Mouse (Mus musculus) hindbrain, embryonic 12.5 days (tissue): ENCODE data around the gene Ublcp1. TPM values are rescaled to one million over a fixed set of nuclear protein-coding genes. Genes with fewer than 3 reads are reported as not detected.

Experiments used
- ATAC-seq: fragments of 200-750 bp; cut with Nextera tagmentation; 2 replicates; pipeline ENCODE4 v1.8.0; 2017; ENCODE audit warnings: moderate TSS enrichment; ENCODE audit not compliant: low FRiP score
- H3K27ac ChIP-seq: fragments of 300-500 bp; sonication (generic); 2 replicates; pipeline ENCODE4 v1.5.1; 2016; ENCODE audit warnings: mild to moderate bottlenecking
- H3K27me3 ChIP-seq: fragments of 300-500 bp; sonication (generic); 2 replicates; pipeline ENCODE4 v1.6.1; 2016; ENCODE audit warnings: mild to moderate bottlenecking
- H3K36me3 ChIP-seq: fragments of 300-500 bp; sonication (generic); 2 replicates; pipeline ENCODE4 v1.6.1; 2016; ENCODE audit warnings: mild to moderate bottlenecking
- H3K4me1 ChIP-seq: fragments of 300-500 bp; sonication (generic); 2 replicates; pipeline ENCODE4 v1.6.1; 2016
- H3K4me2 ChIP-seq: fragments of 300-500 bp; sonication (generic); replicated peaks from 2 replicates; pipeline ENCODE4 v1.6.1; 2016; ENCODE audit warnings: mild to moderate bottlenecking
- H3K4me3 ChIP-seq: fragments of 300-500 bp; sonication (generic); 2 replicates; pipeline ENCODE4 v1.5.1; 2016; ENCODE audit warnings: mild to moderate bottlenecking
- H3K9ac ChIP-seq: fragments of 300-500 bp; sonication (generic); 2 replicates; pipeline ENCODE4 v1.6.1; 2016; ENCODE audit warnings: mild to moderate bottlenecking, moderate library complexity
- H3K9me3 ChIP-seq: fragments of 300-500 bp; sonication (generic); replicated peaks from 2 replicates; pipeline ENCODE4 v1.6.1; 2016; ENCODE audit warnings: mild to moderate bottlenecking
- WGBS: fragments of 180-500 bp; shearing (Covaris S2); methylation state at CpG from one replicate; pipeline ENCODE4 v1.1.7; 2016; 5-methylcytosine and 5-hydroxymethylcytosine counted together
- polyA plus RNA-seq: library from polyadenylated mRNA; unstranded; fragments of >200 nt; fragmentation: Nextera tagmentation; extraction: Ambion mirVana; gene quantifications from 2 replicates; pipeline ENCODE4 v1.2.1, GENCODE M21; 2016

The Ublcp1 gene
- polyA plus RNA-seq, 1 experiment from 2014 or later = 65.3 TPM

DNA sequence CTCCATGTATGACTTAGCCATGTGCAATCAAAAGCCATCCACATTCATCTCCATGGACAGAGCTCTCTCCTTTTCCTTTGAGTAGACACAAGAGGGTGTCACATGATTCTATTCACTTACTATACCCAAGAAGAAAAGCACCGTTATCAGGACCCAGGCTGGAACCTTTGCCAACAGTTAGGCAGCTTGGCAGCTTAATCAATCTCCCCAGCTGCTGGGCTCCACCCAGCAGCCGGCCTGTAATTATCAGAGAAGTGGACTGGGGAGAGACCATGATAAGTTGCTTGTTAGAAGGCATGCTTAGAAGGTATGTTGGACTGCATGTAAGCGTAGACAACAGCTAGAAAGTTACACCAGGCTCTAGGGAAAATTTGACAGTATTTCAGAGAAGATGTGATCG lies 38.6 kb upstream of the Ublcp1 start:
- Histone ChIP-seq H3K27me3 (no peaks in the 10 kb centered on the region), H3K4me2 (no peak overlapping the region), H3K36me3 (no peaks in the 10 kb centered on the region), H3K4me3 (no peak overlapping the region), H3K9me3 (no peaks in the 10 kb centered on the region), H3K4me1 (no peaks in the 10 kb centered on the region), H3K27ac (no peak overlapping the region), H3K9ac (no peak overlapping the region)
- 74% methylated on average over 4 of the region's 4 CpGs for WGBS
- ATAC-seq = no peak

- no peak for ATAC-seq
- 74% methylated on average over 3 of the region's 3 CpGs for WGBS
- H3K4me3 ChIP-seq = no peak overlapping the region
- no peak overlapping the region for H3K9ac ChIP-seq
- H3K9me3 ChIP-seq = no peaks in the 10 kb centered on the region
- no peaks in the 10 kb centered on the region for H3K36me3 ChIP-seq
- no peaks in the 10 kb centered on the region for H3K4me1 ChIP-seq
- no peak overlapping the region for H3K4me2 ChIP-seq
- H3K27ac ChIP-seq = no peak overlapping the region
- no peaks in the 10 kb centered on the region for H3K27me3 ChIP-seq
These were observed 34.5 kb upstream of the Ublcp1 start for GRCm38 (mm10) chr11:44504761-44505160.

DNA sequence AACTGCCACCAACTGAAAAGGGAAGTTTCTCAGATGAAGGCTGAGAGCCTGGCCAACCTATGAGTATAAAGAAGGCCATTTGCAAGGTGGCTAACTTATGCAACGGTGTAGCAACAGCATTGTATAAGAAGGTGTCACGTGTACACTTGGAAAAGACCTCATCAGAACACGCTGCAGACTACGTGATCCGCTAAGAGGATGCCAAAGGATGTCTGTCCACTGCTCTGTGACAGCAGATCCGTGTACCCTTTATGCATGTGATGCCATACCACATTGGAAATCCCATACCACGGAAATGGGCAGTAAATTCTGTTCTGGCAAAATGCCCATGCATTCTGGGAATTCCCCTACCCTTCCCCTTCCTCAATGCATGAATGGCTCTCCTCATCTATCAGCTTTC lies 33.8 kb upstream of the Ublcp1 start:
- Histone ChIP-seq H3K4me1 (no peaks in the 10 kb centered on the region), H3K27me3 (no peaks in the 10 kb centered on the region), H3K36me3 (no peaks in the 10 kb centered on the region), H3K27ac (no peak overlapping the region), H3K4me2 (no peak overlapping the region), H3K9ac (no peak overlapping the region), H3K4me3 (no peak overlapping the region), H3K9me3 (no peaks in the 10 kb centered on the region)
- ATAC-seq = no peak
- WGBS = 90% methylated on average over 7 of the region's 7 CpGs

GRCm38 (mm10) chr11:44502931-44503330 lies 32.6 kb upstream of the Ublcp1 start:
- H3K27me3 ChIP-seq = no peaks in the 10 kb centered on the region
- 50% methylated on average over 5 of the region's 5 CpGs for WGBS

DNA sequence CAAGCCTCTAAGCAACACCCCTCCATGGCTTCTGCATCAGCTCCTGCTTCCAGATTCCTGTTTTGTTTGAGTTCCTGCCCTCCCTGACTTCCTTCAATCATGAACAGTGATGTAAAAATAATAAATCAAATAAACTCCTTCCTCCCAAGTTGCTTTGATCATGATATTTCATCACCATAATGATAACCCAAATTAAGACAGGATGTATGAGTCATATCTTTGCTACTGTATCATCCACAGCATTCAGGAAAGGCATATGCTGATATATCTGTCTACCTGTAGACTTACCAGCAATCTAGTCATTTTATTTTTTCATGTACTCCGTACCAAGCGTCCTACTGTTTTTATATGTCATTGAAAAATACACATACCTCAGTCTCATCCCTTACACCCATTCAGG lies 31.2 kb upstream of the Ublcp1 start:
- Histone ChIP-seq H3K36me3 (no peaks in the 10 kb centered on the region), H3K9me3 (no peaks in the 10 kb centered on the region), H3K9ac (no peak overlapping the region), H3K4me1 (no peaks in the 10 kb centered on the region), H3K27me3 (no peaks in the 10 kb centered on the region), H3K27ac (no peak overlapping the region), H3K4me2 (no peak overlapping the region), H3K4me3 (no peak overlapping the region)
- 92% methylated on average over 2 of the region's 2 CpGs for WGBS
- ATAC-seq = no peak

More at GRCm38 (mm10) chr11:44502931-44503330, 32.6 kb upstream of the Ublcp1 start:
- H3K36me3 ChIP-seq = no peaks in the 10 kb centered on the region
- H3K9me3 ChIP-seq = no peaks in the 10 kb centered on the region
- H3K9ac ChIP-seq = no peak overlapping the region
- no peak overlapping the region for H3K4me2 ChIP-seq
- no peak overlapping the region for H3K4me3 ChIP-seq
- no peak for ATAC-seq
- H3K4me1 ChIP-seq = no peaks in the 10 kb centered on the region
- H3K27ac ChIP-seq = no peak overlapping the region

- WGBS = 81% methylated on average over 7 of the region's 7 CpGs
- H3K36me3 ChIP-seq = no peaks in the 10 kb centered on the region
- H3K4me2 ChIP-seq = no peak overlapping the region
- no peaks in the 10 kb centered on the region for H3K4me1 ChIP-seq
- no peaks in the 10 kb centered on the region for H3K27me3 ChIP-seq
- no peak overlapping the region for H3K27ac ChIP-seq
- H3K4me3 ChIP-seq = no peak overlapping the region
- ATAC-seq = no peak
- H3K9ac ChIP-seq = no peak overlapping the region
- no peaks in the 10 kb centered on the region for H3K9me3 ChIP-seq
These were observed 30.7 kb upstream of the Ublcp1 start for GRCm38 (mm10) chr11:44500966-44501365.

DNA sequence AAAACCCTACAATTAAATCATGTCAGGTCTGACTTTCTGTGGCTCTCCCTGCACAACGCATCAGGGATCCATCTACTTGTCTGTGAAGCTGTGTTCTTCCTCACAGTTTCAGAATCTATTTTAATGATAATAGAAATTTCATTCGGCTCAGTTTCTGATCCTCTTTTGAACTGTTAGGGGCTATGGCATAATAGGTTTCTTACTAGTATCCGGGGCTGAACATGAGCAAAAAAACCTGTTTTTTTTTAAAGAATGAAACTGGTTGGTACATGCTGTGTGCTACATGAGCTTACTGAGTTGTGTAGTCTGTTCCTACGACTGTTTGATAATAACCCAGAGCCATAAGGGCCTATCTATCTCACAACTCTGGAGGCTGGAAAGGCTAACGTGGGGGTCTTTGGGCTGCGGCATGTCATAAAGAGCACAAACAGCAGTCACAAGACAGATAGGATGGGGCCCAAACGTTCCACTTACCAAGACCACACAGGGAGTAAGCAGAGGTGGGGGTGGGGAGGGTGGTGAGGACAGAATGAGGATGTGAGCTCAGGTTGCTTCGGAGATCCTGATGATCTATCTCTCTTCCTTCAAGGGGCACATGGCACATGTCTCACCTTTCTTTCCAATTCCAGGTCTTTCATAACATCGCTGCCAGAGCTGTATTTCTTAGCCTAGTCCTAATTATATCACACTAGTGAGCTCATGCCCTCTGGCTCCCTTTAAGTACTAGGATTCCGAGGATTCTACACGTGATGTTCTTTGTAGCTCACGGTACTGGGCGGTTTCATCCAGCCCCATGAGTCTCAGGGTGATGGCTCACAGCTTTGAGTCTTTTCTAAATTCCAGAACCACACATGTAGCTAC lies 28.3 kb upstream of the Ublcp1 start:
- Histone ChIP-seq H3K4me3 (no peak overlapping the region), H3K27ac (no peak overlapping the region), H3K9me3 (no peaks in the 10 kb centered on the region), H3K9ac (no peak overlapping the region), H3K27me3 (no peaks in the 10 kb centered on the region), H3K4me1 (no peaks in the 10 kb centered on the region), H3K4me2 (no peak overlapping the region), H3K36me3 (no peaks in the 10 kb centered on the region)
- 74% methylated on average over 13 of the region's 13 CpGs for WGBS
- ATAC-seq = no peak

- Histone ChIP-seq H3K4me1 (no peaks in the 10 kb centered on the region), H3K27ac (no peak overlapping the region), H3K27me3 (no peaks in the 10 kb centered on the region), H3K9me3 (no peaks in the 10 kb centered on the region), H3K4me2 (no peak overlapping the region), H3K36me3 (no peaks in the 10 kb centered on the region), H3K9ac (no peak overlapping the region), H3K4me3 (no peak overlapping the region)
- ATAC-seq = no peak
- WGBS = 52% methylated on average over 3 of the region's 3 CpGs
These were observed 25.9 kb upstream of the Ublcp1 start for GRCm38 (mm10) chr11:44496217-44496616.

- Histone ChIP-seq H3K4me2 (no peak overlapping the region), H3K9ac (no peak overlapping the region), H3K4me1 (no peaks in the 10 kb centered on the region), H3K4me3 (no peak overlapping the region), H3K9me3 (no peaks in the 10 kb centered on the region), H3K27ac (no peak overlapping the region), H3K36me3 (no peaks in the 10 kb centered on the region), H3K27me3 (no peaks in the 10 kb centered on the region)
- ATAC-seq = no peak
- WGBS = 85% methylated on average over 5 of the region's 5 CpGs
These were observed 24.5 kb upstream of the Ublcp1 start for GRCm38 (mm10) chr11:44494643-44495323.

DNA sequence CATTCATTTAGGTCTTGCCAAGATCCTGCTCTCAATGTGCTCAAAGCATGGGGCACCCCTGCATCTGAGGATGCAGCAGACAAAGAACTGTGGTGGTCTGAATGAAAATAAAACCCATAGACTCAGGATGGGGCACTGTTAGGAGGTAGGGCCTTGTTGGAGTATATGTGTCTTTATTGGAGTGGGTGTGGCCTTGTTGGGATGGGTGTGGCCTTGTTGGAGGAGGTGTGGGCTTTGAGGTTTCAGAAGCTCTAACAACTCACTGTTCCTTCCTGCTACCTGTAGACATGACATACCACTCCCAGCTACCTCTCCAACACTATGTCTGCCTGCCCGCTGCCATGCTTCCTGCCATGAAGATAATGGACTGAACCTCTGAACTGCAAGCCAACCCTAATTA lies 18.8 kb upstream of the Ublcp1 start:
- Histone ChIP-seq H3K9ac (no peak overlapping the region), H3K4me1 (no peaks in the 10 kb centered on the region), H3K4me3 (no peak overlapping the region), H3K27ac (no peak overlapping the region), H3K9me3 (no peaks in the 10 kb centered on the region), H3K27me3 (no peaks in the 10 kb centered on the region), H3K4me2 (no peak overlapping the region), H3K36me3 (no peaks in the 10 kb centered on the region)
- WGBS = 94% methylated on average over 1 of the region's 1 CpGs
- ATAC-seq = no peak

GRCm38 (mm10) chr11:44485089-44485736 lies 14.9 kb upstream of the Ublcp1 start:
- Histone ChIP-seq H3K36me3 (no peaks in the 10 kb centered on the region), H3K4me3 (no peak overlapping the region), H3K27me3 (no peaks in the 10 kb centered on the region), H3K4me1 (no peaks in the 10 kb centered on the region), H3K9ac (no peak overlapping the region), H3K4me2 (no peak overlapping the region), H3K27ac (no peak overlapping the region), H3K9me3 (no peaks in the 10 kb centered on the region)
- no peak for ATAC-seq
- WGBS = 92% methylated on average over 7 of the region's 7 CpGs

DNA sequence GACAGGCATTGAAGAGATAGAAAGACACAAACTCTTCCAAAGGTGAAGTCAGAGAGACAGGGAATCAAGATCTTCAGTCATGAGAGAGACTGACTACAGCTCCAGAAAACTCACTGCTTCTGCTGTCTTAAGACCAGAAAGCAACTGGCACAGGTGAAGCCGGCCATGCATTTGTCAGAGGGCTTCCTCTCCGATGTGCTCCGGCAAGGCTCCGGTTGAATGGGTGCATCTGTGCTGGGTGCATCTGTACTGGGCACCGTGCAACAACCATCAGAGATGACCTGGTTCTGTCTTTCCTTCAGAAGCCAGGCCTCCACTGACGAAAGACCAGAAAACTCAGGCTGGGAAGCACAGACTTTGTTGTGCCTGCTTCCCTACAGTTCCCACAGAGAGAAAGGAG lies 9.9 kb upstream of the Ublcp1 start:
- WGBS = 94% methylated on average over 6 of the region's 6 CpGs
- H3K4me1 ChIP-seq = no peaks in the 10 kb centered on the region
- H3K27me3 ChIP-seq = 0 out of 2 replicates have a peak, but pooled peaks cover under 1% of the 10 kb centered on the region
- H3K9ac ChIP-seq = no peak overlapping the region
- no peak for ATAC-seq
- no peak overlapping the region for H3K4me2 ChIP-seq
- no peak overlapping the region for H3K4me3 ChIP-seq
- no peaks in the 10 kb centered on the region for H3K36me3 ChIP-seq
- H3K27ac ChIP-seq = no peak overlapping the region
- no peaks in the 10 kb centered on the region for H3K9me3 ChIP-seq
